Mouse (Mus musculus) stomach, postnatal 0 days (tissue): ENCODE measurements around the gene Naa16. TPM values are rescaled to one million over a fixed set of nuclear protein-coding genes. Genes with fewer than 3 reads are reported as not detected.
A peak's percentile ranks its signal among the peaks of the same experiment; 100 is the strongest.

Source experiments
- ATAC-seq: fragments of 200-750 bp; cut with Nextera tagmentation; 2 replicates; pipeline ENCODE4 v1.8.0; 2017; ENCODE audit not compliant: low FRiP score, low TSS enrichment
- DNase-seq: peaks from one replicate; pipeline ENCODE4 v3.0.0-alpha.2; 2016; ENCODE audit warnings: low spot score
- H3K27ac ChIP-seq: fragments of 300-500 bp; sonication (generic); replicated peaks from 2 replicates; pipeline ENCODE4 v1.5.1; 2014; ENCODE audit warnings: mild to moderate bottlenecking, control low read depth
- H3K27me3 ChIP-seq: fragments of 300-500 bp; sonication (generic); 2 replicates; pipeline ENCODE4 v1.6.1; 2014; ENCODE audit warnings: low read length; ENCODE audit not compliant: control insufficient read depth, insufficient read depth
- H3K36me3 ChIP-seq: fragments of 300-500 bp; sonication (generic); 2 replicates; pipeline ENCODE4 v1.6.1; 2014; ENCODE audit warnings: low read length, mixed read lengths; ENCODE audit not compliant: control insufficient read depth, insufficient read depth
- H3K4me1 ChIP-seq: fragments of 300-500 bp; sonication (generic); replicated peaks from 2 replicates; pipeline ENCODE4 v1.6.1; 2014; ENCODE audit warnings: antibody characterized with exemption; ENCODE audit not compliant: control insufficient read depth, insufficient read depth
- H3K4me2 ChIP-seq: fragments of 300-500 bp; sonication (generic); replicated peaks from 2 replicates; pipeline ENCODE4 v1.6.1; 2014; ENCODE audit warnings: low read depth, mild to moderate bottlenecking, control low read depth, moderate library complexity
- H3K4me3 ChIP-seq: fragments of 300-500 bp; sonication (generic); 2 replicates; pipeline ENCODE4 v1.5.1; 2014; ENCODE audit warnings: low read depth, low read length, control low read depth
- H3K9ac ChIP-seq: fragments of 300-500 bp; sonication (generic); 2 replicates; pipeline ENCODE4 v1.6.1; 2014; ENCODE audit warnings: mild to moderate bottlenecking, low read length, control low read depth, mixed read lengths
- H3K9me3 ChIP-seq: fragments of 300-500 bp; sonication (generic); 2 replicates; pipeline ENCODE4 v1.6.1; 2016; ENCODE audit warnings: low read length; ENCODE audit not compliant: control insufficient read depth
- CTCF ChIP-seq: IDR thresholded peaks from 2 replicates; pipeline ENCODE4 v1.5.1; 2016; ENCODE audit warnings: antibody characterized with exemption, low read depth, mild to moderate bottlenecking, moderate library complexity
- EP300 ChIP-seq: optimal IDR thresholded peaks from 2 replicates; pipeline ENCODE3; 2016; ENCODE audit warnings: antibody characterized with exemption
- WGBS: fragments of 180-500 bp; shearing (Covaris S2); extraction: QIAGEN DNeasy Blood & Tissue Kit; methylation state at CpG from one replicate; pipeline ENCODE4 v1.1.7; 2014; 5-methylcytosine and 5-hydroxymethylcytosine counted together
- polyA plus RNA-seq: library from polyadenylated mRNA; unstranded; fragments of >200 nt; fragmentation: Nextera tagmentation; extraction: Ambion mirVana; gene quantifications from 2 replicates; pipeline ENCODE4 v1.2.1, GENCODE M21; 2015

Gene Naa16
- polyA plus RNA-seq, 1 experiment from 2014 or later = 16.0 TPM

GRCm38 (mm10) chr14:79285549-79285948 lies 105.0 kb downstream of the Naa16 start:
- H3K9ac ChIP-seq = no peak overlapping the region
- TF ChIP-seq CTCF (no peak), EP300 (no peak)
- no peak overlapping the region for H3K4me3 ChIP-seq
- H3K36me3 ChIP-seq = no peaks in the 10 kb centered on the region
- 91% methylated on average over 5 of the region's 5 CpGs for WGBS
- no peaks in the 10 kb centered on the region for H3K4me1 ChIP-seq
- H3K27ac ChIP-seq = no peak overlapping the region
- no peak overlapping the region for H3K4me2 ChIP-seq
- no peak for DNase-seq
- ATAC-seq = no peak
- H3K27me3 ChIP-seq = no peaks in the 10 kb centered on the region
- H3K9me3 ChIP-seq = no peaks in the 10 kb centered on the region

- 88% methylated on average over 4 of the region's 4 CpGs for WGBS
- no peak overlapping the region for H3K9ac ChIP-seq
Measured at GRCm38 (mm10) chr14:79284616-79285015, 106.0 kb downstream of the Naa16 start.

GRCm38 (mm10) chr14:79283952-79284351 lies 106.6 kb downstream of the Naa16 start:
- H3K4me2 ChIP-seq = no peak overlapping the region
- H3K9ac ChIP-seq = no peak overlapping the region
- DNase-seq (no peak), ATAC-seq (no peak)
- no peaks in the 10 kb centered on the region for H3K27me3 ChIP-seq
- no peak overlapping the region for H3K4me3 ChIP-seq
- TF ChIP-seq EP300 (no peak), CTCF (no peak)
- 90% methylated on average over 7 of the region's 7 CpGs for WGBS
- no peak overlapping the region for H3K27ac ChIP-seq
- no peaks in the 10 kb centered on the region for H3K4me1 ChIP-seq
- no peaks in the 10 kb centered on the region for H3K36me3 ChIP-seq
- no peaks in the 10 kb centered on the region for H3K9me3 ChIP-seq

More at GRCm38 (mm10) chr14:79284616-79285015, 106.0 kb downstream of the Naa16 start:
- Histone ChIP-seq H3K4me2 (no peak overlapping the region), H3K36me3 (no peaks in the 10 kb centered on the region), H3K4me3 (no peak overlapping the region), H3K9me3 (no peaks in the 10 kb centered on the region), H3K4me1 (no peaks in the 10 kb centered on the region), H3K27ac (no peak overlapping the region), H3K27me3 (no peaks in the 10 kb centered on the region)
- ATAC-seq (no peak), DNase-seq (no peak)
- TF ChIP-seq CTCF (no peak), EP300 (no peak)

- DNase-seq (no peak), ATAC-seq (no peak)
- Histone ChIP-seq H3K4me1 (no peaks in the 10 kb centered on the region), H3K9me3 (no peaks in the 10 kb centered on the region), H3K36me3 (no peaks in the 10 kb centered on the region), H3K27me3 (no peaks in the 10 kb centered on the region), H3K27ac (no peak overlapping the region), H3K4me2 (no peak overlapping the region), H3K9ac (no peak overlapping the region), H3K4me3 (no peak overlapping the region)
- TF ChIP-seq EP300 (no peak), CTCF (no peak)
- 78% methylated on average over 9 of the region's 9 CpGs for WGBS
Measured at GRCm38 (mm10) chr14:79281894-79282553, 108.6 kb downstream of the Naa16 start.

- TF ChIP-seq EP300 = no peak
- no peak for TF ChIP-seq CTCF
- Histone ChIP-seq H3K4me1 (no peaks in the 10 kb centered on the region), H3K27me3 (no peaks in the 10 kb centered on the region), H3K9ac (no peak overlapping the region), H3K9me3 (no peaks in the 10 kb centered on the region), H3K27ac (peak overlapping the region; percentile 53), H3K36me3 (no peaks in the 10 kb centered on the region), H3K4me3 (no peak overlapping the region), H3K4me2 (no peak overlapping the region)
- no peak for ATAC-seq
- 86% methylated on average over 9 of the region's 9 CpGs for WGBS
- DNase-seq = no peak
Measured at GRCm38 (mm10) chr14:79280456-79280855, 110.1 kb downstream of the Naa16 start.

- 67% methylated on average over 1 of the region's 1 CpGs for WGBS
- DNase-seq = no peak
- H3K36me3 ChIP-seq = no peaks in the 10 kb centered on the region
- no peak overlapping the region for H3K4me3 ChIP-seq
- no peaks in the 10 kb centered on the region for H3K27me3 ChIP-seq
- peak; percentile 53; the same call in 1 of the 2 replicates for ATAC-seq
- peak overlapping the region; percentile 71 for H3K27ac ChIP-seq
- H3K4me2 ChIP-seq = no peak overlapping the region
- no peaks in the 10 kb centered on the region for H3K4me1 ChIP-seq
- H3K9ac ChIP-seq = no peak overlapping the region
- TF ChIP-seq CTCF (no peak), EP300 (peak; percentile 59)
- no peaks in the 10 kb centered on the region for H3K9me3 ChIP-seq
Measured at GRCm38 (mm10) chr14:79279494-79279893, 111.1 kb downstream of the Naa16 start.
